Mouse (Mus musculus): ENCODE measurements at regions not wholly inside any gene's neighbourhood (a gene's known extent, or its start where the extent isn't known, plus 50 kb on each side); places are given as distances from the start of the nearest gene placed in this dataset.

- TF ChIP-seq CTCF (IDR thresholded peaks at IDR 0.05; ENCODE audit: insufficient read depth, low read length) (no peak), POLR2A (IDR thresholded peaks at IDR 0.05; ENCODE audit: borderline replicate concordance, extremely low read depth, low read depth, low read length) (no peak)
Observed at GRCm38 (mm10) chr14:80536044-80536745, 552.3 kb downstream of the Olfm4 start.
